Mouse (Mus musculus): ENCODE results near the gene Birc3. TPM values are rescaled to one million over a fixed set of nuclear protein-coding genes. Genes with fewer than 3 reads are reported as not detected.

Gene Birc3
- polyA plus RNA-seq (2012; rRNA removed): 16.1 and 16.9 TPM in 2 replicates
- 10.3 and 13.2 TPM in 2 replicates for polyA plus RNA-seq (2014; fragmentation: Nextera tagmentation; extraction: Ambion mirVana)

- Histone ChIP-seq H3K9me3 (ENCODE audit: control insufficient read depth, low read length) (no peaks in the 10 kb centered on the region), H3K4me3 (replicated peaks; ENCODE audit: low read length) (peak within 1 kb of the TSS; percentile 58), H3K36me3 (ENCODE audit: control insufficient read depth, insufficient read depth, low read length) (no peaks in the 10 kb centered on the region), H3K4me2 (replicated peaks; ENCODE audit: low read depth, low read length, severe bottlenecking) (peak within 1 kb of the TSS; percentile 89), H3K4me1 (ENCODE audit: control insufficient read depth, insufficient read depth, low read length) (peaks cover 11% of the 10 kb centered on the region; the same call in 1 of the 2 replicates), H3K27ac (replicated peaks; ENCODE audit: low read depth, low read length) (peak within 1 kb of the TSS; percentile 55), H3K27me3 (ENCODE audit: control insufficient read depth, insufficient read depth, low read length) (no peaks in the 10 kb centered on the region), H3K9ac (ENCODE audit: low read depth, low read length, severe bottlenecking) (peak within 1 kb of the TSS; percentile 80)
- 2% methylated on average over 26 of the region's 26 CpGs for WGBS
- peak; percentile 57 for DNase-seq (ENCODE audit: low spot score)
- TF ChIP-seq POLR2A (IDR thresholded peaks at IDR 0.05; ENCODE audit: borderline replicate concordance, extremely low read depth, insufficient read depth, insufficient read length): no peak
- ATAC-seq (ENCODE audit: low FRiP score, low read depth): peak; percentile 84
Observed at GRCm38 (mm10) chr9:7872775-7873439, at the start of gene Birc3. Gene Birc3 (minus strand): TSS chr9:7873186.

- WGBS: 61% methylated on average over 8 of the region's 8 CpGs
- Histone ChIP-seq H3K9ac (ENCODE audit: low read depth, low read length, severe bottlenecking) (no peak overlapping the region), H3K9me3 (ENCODE audit: control insufficient read depth, low read length) (no peaks in the 10 kb centered on the region), H3K4me2 (replicated peaks; ENCODE audit: low read depth, low read length, severe bottlenecking) (peak overlapping the region; percentile 31), H3K4me1 (ENCODE audit: control insufficient read depth, insufficient read depth, low read length) (peaks cover 3% of the 10 kb centered on the region; the same call in 1 of the 2 replicates), H3K36me3 (ENCODE audit: control insufficient read depth, insufficient read depth, low read length) (no peaks in the 10 kb centered on the region), H3K4me3 (replicated peaks; ENCODE audit: low read length) (no peak overlapping the region), H3K27me3 (ENCODE audit: control insufficient read depth, insufficient read depth, low read length) (no peaks in the 10 kb centered on the region), H3K27ac (replicated peaks; ENCODE audit: low read depth, low read length) (no peak overlapping the region)
- no peak for ATAC-seq (ENCODE audit: low FRiP score, low read depth)
- no peak for DNase-seq (ENCODE audit: low spot score)
- TF ChIP-seq POLR2A (IDR thresholded peaks at IDR 0.05; ENCODE audit: borderline replicate concordance, extremely low read depth, insufficient read depth, insufficient read length): no peak
Observed at GRCm38 (mm10) chr9:7914925-7915324, 41.9 kb upstream of the Birc3 start.

GRCm38 (mm10) chr9:7914487-7914886 is 41.5 kb upstream of the Birc3 start:
- no peaks in the 10 kb centered on the region for H3K27me3 ChIP-seq (ENCODE audit: control insufficient read depth, insufficient read depth, low read length)

GRCm38 (mm10) chr9:7913953-7914352 is 41.0 kb upstream of the Birc3 start:
- Histone ChIP-seq H3K4me1 (ENCODE audit: control insufficient read depth, insufficient read depth, low read length) (peaks cover 3% of the 10 kb centered on the region; the same call in 1 of the 2 replicates), H3K9ac (ENCODE audit: low read depth, low read length, severe bottlenecking) (no peak overlapping the region)

More at GRCm38 (mm10) chr9:7914487-7914886, 41.5 kb upstream of the Birc3 start:
- DNase-seq (ENCODE audit: low spot score): peak; percentile 79
- H3K36me3 ChIP-seq (ENCODE audit: control insufficient read depth, insufficient read depth, low read length): no peaks in the 10 kb centered on the region
- H3K4me3 ChIP-seq (replicated peaks; ENCODE audit: low read length): no peak overlapping the region
- peak overlapping the region; percentile 31 for H3K4me2 ChIP-seq (replicated peaks; ENCODE audit: low read depth, low read length, severe bottlenecking)
- H3K4me1 ChIP-seq (ENCODE audit: control insufficient read depth, insufficient read depth, low read length): peaks cover 3% of the 10 kb centered on the region; the same call in 1 of the 2 replicates
- no peak for TF ChIP-seq POLR2A (IDR thresholded peaks at IDR 0.05; ENCODE audit: borderline replicate concordance, extremely low read depth, insufficient read depth, insufficient read length)
- ATAC-seq (ENCODE audit: low FRiP score, low read depth): peak; percentile 86
- no peaks in the 10 kb centered on the region for H3K9me3 ChIP-seq (ENCODE audit: control insufficient read depth, low read length)
- WGBS: 2% methylated on average over 11 of the region's 11 CpGs
- H3K27ac ChIP-seq (replicated peaks; ENCODE audit: low read depth, low read length): no peak overlapping the region
- no peak overlapping the region for H3K9ac ChIP-seq (ENCODE audit: low read depth, low read length, severe bottlenecking)

GRCm38 (mm10) chr9:7907351-7907985 is 34.5 kb upstream of the Birc3 start:
- no peak overlapping the region for H3K4me2 ChIP-seq (replicated peaks; ENCODE audit: low read depth, low read length, severe bottlenecking)
- no peaks in the 10 kb centered on the region for H3K36me3 ChIP-seq (ENCODE audit: control insufficient read depth, insufficient read depth, low read length)
- no peak overlapping the region for H3K9ac ChIP-seq (ENCODE audit: low read depth, low read length, severe bottlenecking)
- no peak overlapping the region for H3K27ac ChIP-seq (replicated peaks; ENCODE audit: low read depth, low read length)
- TF ChIP-seq POLR2A (IDR thresholded peaks at IDR 0.05; ENCODE audit: borderline replicate concordance, extremely low read depth, insufficient read depth, insufficient read length): no peak
- ATAC-seq (ENCODE audit: low FRiP score, low read depth) (no peak), DNase-seq (ENCODE audit: low spot score) (no peak)
- no peak overlapping the region for H3K4me3 ChIP-seq (replicated peaks; ENCODE audit: low read length)
- WGBS: 78% methylated on average over 2 of the region's 2 CpGs
- no peaks in the 10 kb centered on the region for H3K9me3 ChIP-seq (ENCODE audit: control insufficient read depth, low read length)
- no peaks in the 10 kb centered on the region for H3K27me3 ChIP-seq (ENCODE audit: control insufficient read depth, insufficient read depth, low read length)
- H3K4me1 ChIP-seq (ENCODE audit: control insufficient read depth, insufficient read depth, low read length): peaks cover 7% of the 10 kb centered on the region

More at GRCm38 (mm10) chr9:7913953-7914352, 41.0 kb upstream of the Birc3 start:
- DNase-seq (ENCODE audit: low spot score) (no peak), ATAC-seq (ENCODE audit: low FRiP score, low read depth) (no peak)
- H3K9me3 ChIP-seq (ENCODE audit: control insufficient read depth, low read length): no peaks in the 10 kb centered on the region
- no peaks in the 10 kb centered on the region for H3K27me3 ChIP-seq (ENCODE audit: control insufficient read depth, insufficient read depth, low read length)
- no peak overlapping the region for H3K4me3 ChIP-seq (replicated peaks; ENCODE audit: low read length)
- H3K4me2 ChIP-seq (replicated peaks; ENCODE audit: low read depth, low read length, severe bottlenecking): peak overlapping the region; percentile 31
- 75% methylated on average over 19 of the region's 19 CpGs for WGBS
- H3K36me3 ChIP-seq (ENCODE audit: control insufficient read depth, insufficient read depth, low read length): no peaks in the 10 kb centered on the region
- TF ChIP-seq POLR2A (IDR thresholded peaks at IDR 0.05; ENCODE audit: borderline replicate concordance, extremely low read depth, insufficient read depth, insufficient read length): no peak
- H3K27ac ChIP-seq (replicated peaks; ENCODE audit: low read depth, low read length): no peak overlapping the region

Measured in limb, embryonic 14.5 days (tissue).